Mouse (Mus musculus) monocyte, adult 5-6 weeks (primary cell): ENCODE results near the gene Klf13. TPM values are rescaled to one million over a fixed set of nuclear protein-coding genes. Genes with fewer than 3 reads are reported as not detected.

ENCODE experiments used
- ATAC-seq: fragments of 153-309, 156-312 bp; replicated peaks from 2 replicates; pipeline ENCODE4 v1.8.0; 2017; ENCODE audit warnings: mild to moderate bottlenecking; ENCODE audit not compliant: low TSS enrichment, insufficient number of reproducible peaks, severe bottlenecking, poor library complexity, low FRiP score
- total RNA-seq: library from RNA; stranded (forward); fragments of 200-1000, 200-491, 200-594 nt; gene quantifications from 3 replicates; pipeline ENCODE4 v1.2.3, GENCODE M21; 2017

Gene Klf13
- total RNA-seq, 1 experiment from 2014 or later, result 106 TPM

DNA sequence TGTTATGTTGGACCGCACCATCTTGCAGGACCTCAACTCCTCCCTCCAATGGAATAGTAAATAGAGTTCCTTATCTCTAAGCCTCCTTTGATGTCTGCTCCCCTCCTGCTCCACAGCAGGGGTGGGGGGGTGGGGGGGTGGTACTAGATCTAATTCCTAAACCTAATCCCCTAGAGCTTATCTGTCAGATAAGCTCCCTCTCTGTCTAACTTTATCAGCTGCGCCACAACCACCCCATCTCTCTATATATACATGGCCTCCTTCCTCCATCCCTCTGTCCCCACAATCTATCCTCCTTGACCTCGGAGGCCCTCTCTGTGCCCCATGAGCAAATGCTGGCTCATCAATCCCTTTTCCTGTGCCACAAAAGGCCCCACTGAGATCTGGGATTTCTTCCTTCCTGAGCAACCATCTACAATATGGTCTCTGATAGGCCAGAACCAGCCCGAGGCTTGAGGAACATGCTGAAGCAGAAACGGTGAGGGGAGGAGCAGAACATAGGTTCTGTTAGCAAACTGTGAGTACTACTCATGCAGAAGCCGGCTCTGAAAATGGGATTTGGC lies 70.3 kb downstream of the Klf13 start:
- ATAC-seq, result no peak

DNA sequence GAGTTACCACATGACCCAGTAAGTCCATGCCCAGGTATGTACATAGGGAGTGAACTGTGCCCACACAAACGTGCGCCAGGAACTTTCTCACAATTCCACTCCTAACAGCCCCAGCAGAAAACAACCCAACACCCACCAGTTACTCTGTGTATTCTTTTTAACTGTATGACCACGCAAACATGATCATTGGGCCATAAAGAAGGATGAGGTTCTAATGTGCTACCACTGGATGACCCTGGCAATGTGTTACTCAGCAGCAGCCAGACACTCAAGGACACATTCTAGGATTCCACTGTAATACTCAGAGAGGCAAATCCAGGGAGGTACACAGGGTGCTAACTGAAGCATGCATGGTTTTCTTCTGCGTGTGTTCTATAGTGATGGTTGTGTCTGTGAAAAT lies 72.8 kb downstream of the Klf13 start:
- no peak for ATAC-seq

DNA sequence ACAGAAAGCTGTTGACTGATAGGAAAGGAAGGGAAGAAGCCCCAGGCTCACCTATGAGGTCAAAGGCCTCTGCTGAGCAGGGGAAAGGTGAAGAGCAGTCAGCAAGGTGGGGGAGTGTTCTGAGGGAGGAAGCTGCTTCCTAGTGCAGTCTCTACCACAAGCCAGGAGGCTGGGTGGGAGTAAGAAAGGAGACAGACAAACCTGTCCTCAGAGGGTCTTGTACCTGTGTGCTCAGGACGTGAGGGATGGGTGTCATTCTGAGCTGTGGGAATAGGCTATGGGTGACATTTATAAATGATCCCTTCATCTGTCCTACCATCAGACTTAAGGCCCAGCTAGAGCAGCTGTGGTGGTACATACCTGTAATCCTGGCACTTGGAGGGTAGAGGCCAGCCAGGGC lies 75.7 kb downstream of the Klf13 start:
- ATAC-seq, result no peak

DNA sequence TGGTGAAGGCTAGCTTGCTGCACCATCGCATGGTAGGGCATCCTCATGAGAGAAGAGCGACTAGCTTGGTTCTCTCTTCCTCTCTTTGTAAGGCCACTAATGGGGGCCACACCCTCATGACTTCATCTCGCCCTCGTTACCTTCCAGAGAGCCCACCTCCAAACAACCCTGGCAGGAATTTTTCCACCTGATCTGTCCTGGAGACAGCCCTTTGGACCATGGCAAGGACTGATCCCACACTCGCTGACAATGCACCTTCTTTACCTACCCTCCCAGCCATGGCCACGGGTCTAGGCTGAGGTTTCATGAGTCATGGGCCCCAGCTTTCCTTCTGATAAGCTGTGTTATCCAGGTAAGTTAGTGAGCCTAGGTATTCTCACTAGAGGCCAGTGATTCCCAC lies 77.6 kb downstream of the Klf13 start:
- ATAC-seq, result no peak

DNA sequence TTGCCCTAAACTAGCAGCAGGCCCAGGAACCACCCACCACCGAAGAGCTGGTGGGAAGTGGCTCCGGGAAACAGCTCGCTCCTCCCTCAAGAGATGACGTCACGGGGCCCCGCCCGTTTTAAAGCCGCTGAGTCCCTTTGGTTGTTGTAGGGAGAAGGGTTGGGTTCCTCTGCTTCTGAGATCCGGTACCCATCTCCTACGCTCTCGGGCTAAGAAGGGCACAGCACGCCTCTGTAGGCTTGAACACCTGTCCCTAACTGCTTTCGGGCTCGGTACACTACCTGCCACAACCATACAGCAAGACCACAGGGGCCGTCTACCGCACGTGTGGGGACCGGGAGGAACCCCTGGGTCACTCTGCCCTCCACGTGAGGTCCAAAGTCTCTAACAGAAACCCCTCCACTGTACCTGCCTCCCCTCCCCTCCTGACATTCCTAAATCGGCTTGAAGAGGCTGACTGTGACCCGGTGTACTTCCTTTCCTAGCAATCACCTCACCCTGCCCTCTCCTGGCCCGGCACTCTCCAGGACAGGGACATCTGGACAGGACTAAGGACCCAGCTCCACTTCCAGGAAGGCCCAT lies 80.1 kb downstream of the Klf13 start:
- ATAC-seq, result peak; percentile 78

DNA sequence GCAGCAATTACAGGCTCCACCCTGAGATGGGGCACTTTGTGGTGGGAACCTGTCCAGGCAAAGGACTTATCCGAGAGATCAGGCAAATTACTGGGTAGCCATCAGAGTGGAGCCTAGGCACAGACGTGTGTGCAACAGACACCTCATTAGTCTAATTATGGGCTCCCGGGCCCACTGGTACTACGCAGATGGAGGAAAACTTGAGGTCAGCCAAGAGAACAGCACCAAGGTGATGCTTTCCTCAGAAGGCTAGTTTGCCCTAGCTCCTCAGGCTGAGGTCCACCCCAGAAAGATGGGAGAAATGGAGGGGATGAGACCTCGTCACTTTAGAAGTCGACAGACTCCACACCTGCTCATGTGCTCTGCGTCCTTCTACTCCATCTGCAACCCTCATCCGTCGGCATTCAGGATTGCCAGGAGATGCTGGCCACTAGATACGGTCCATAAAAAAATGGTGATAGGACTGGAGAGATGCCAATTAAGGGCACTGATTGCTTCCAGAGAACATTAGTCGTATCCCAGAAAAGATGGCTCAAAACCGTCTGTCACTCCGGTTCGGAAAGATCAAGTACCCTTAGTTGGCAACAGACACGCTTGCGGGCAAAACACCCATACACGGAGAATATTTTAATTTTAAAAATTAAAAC lies 80.8 kb downstream of the Klf13 start:
- ATAC-seq, result no peak

DNA sequence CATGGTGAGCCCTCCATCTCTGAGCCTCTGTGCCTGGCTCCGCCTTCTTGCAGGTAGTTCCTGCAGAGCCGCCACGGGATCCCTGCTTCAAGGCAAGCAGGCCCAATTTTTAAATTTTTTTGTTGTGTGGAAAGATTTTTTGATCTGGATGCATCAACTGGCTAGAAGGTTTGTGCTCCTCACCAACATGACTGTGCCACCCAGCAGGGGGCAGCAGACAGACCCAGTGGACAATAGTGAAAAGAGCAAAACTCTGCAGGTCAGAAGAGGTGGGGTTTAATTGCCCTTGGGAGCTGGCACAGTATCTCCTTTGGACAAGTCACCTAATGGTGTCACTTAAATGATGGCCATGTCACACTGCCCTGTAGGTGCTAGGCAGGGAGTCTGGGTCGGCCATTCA lies 83.4 kb downstream of the Klf13 start:
- peak; percentile 66; the same call in 1 of the 2 replicates for ATAC-seq

DNA sequence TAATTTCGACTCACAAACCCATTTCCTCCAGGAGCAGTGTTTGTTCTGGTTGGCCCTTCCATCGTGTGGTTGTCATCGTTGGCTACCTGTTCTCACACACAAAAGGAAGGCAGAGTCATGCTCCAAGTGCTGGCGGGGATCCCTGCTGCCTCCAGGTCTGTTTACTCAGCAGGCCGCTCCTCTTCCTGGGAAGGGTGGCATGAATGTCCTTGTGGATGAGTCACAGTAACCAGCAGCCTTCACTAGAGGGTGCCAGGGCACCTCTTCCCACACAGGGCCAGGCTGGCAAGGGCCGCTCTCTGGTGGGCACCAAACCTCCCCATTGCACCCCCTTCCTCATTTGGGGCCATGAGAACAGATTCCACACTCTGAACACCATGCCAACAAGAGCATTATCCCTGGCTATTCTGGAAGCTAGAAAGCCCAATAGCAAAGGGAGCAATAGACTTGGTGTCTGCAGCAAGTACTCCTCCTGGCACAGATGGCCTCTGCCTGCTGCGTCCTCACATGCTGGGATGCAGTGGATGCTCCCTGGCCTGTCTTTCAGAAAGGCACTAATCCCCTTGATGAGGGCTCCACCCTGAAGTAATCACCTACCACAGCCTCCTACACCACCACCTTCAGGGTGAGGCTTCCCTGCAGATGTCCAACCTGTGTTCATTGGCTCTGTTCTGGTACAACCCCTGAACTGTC lies 86.7 kb downstream of the Klf13 start:
- ATAC-seq, result no peak

Other genes with a start within 250 kb of the Klf13 start
- 0.58 TPM in 1 of 3 replicates, not detected in the others for gene E030018B13Rik, start 22.1 kb downstream of the Klf13 start, total RNA-seq
- gene Trpm1, start 214.9 kb upstream of the Klf13 start, total RNA-seq, result not detected in 3 replicates